Mouse (Mus musculus): ENCODE measurements around the gene Tap1.

- TF ChIP-seq CTCF (IDR thresholded peaks at IDR 0.05; ENCODE audit: control insufficient read depth, insufficient read depth, low read length) (no peak), POLR2A (IDR thresholded peaks at IDR 0.05; ENCODE audit: borderline replicate concordance, control insufficient read depth, low read depth, low read length) (no peak)
These were observed 20.1 kb downstream of the Tap1 start for GRCm38 (mm10) chr17:34207456-34207855.
